Mouse (Mus musculus) heart, postnatal 0 days (tissue): ENCODE measurements at regions not wholly inside any gene's neighbourhood (a gene's known extent, or its start where the extent isn't known, plus 50 kb on each side); places are given as distances from the start of the nearest gene placed in this dataset.

ENCODE experiments used
- ATAC-seq: fragments of 200-750 bp; cut with Nextera tagmentation; 2 replicates; pipeline ENCODE4 v1.8.0; 2017; ENCODE audit warnings: low read depth, moderate number of reproducible peaks, moderate library complexity; ENCODE audit not compliant: insufficient read depth
- DNase-seq: peaks from one replicate; pipeline ENCODE4 v3.0.0-alpha.2; 2016; ENCODE audit warnings: low spot score
- H3K27ac ChIP-seq: fragments of 300-500 bp; sonication (generic); 2 replicates; pipeline ENCODE4 v1.5.1; 2014; ENCODE audit warnings: low read depth, mild to moderate bottlenecking
- H3K27me3 ChIP-seq: fragments of 300-500 bp; sonication (generic); 2 replicates; pipeline ENCODE4 v1.6.1; 2014; ENCODE audit warnings: low read length, mixed read lengths; ENCODE audit not compliant: control insufficient read depth, insufficient read depth
- H3K36me3 ChIP-seq: fragments of 300-500 bp; sonication (generic); replicated peaks from 2 replicates; pipeline ENCODE4 v1.6.1; 2014; ENCODE audit warnings: low read length, mixed read lengths; ENCODE audit not compliant: control insufficient read depth, insufficient read depth
- H3K4me1 ChIP-seq: fragments of 300-500 bp; sonication (generic); 2 replicates; pipeline ENCODE4 v1.6.1; 2014; ENCODE audit warnings: antibody characterized with exemption; ENCODE audit not compliant: control insufficient read depth, insufficient read depth
- H3K4me2 ChIP-seq: fragments of 300-500 bp; sonication (generic); 2 replicates; pipeline ENCODE4 v1.6.1; 2014; ENCODE audit warnings: low read depth, mild to moderate bottlenecking, low read length, moderate library complexity
- H3K4me3 ChIP-seq: fragments of 300-500 bp; sonication (generic); 2 replicates; pipeline ENCODE4 v1.5.1; 2014; ENCODE audit warnings: low read depth, low read length
- H3K9ac ChIP-seq: fragments of 300-500 bp; sonication (generic); replicated peaks from 2 replicates; pipeline ENCODE4 v1.6.1; 2014; ENCODE audit warnings: low read depth, low read length, mixed read lengths
- H3K9me3 ChIP-seq: fragments of 300-500 bp; sonication (generic); replicated peaks from 2 replicates; pipeline ENCODE4 v1.6.1; 2016; ENCODE audit warnings: low read length; ENCODE audit not compliant: control insufficient read depth
- CTCF ChIP-seq: IDR thresholded peaks from 2 replicates; pipeline ENCODE4 v1.5.1; 2016; ENCODE audit warnings: antibody characterized with exemption, control low read depth, low read depth
- EP300 ChIP-seq: IDR thresholded peaks from 2 replicates; pipeline ENCODE4 v1.6.1; 2016; ENCODE audit warnings: antibody characterized with exemption, low read depth
- WGBS: fragments of 180-500 bp; shearing (Covaris S2); extraction: QIAGEN DNeasy Blood & Tissue Kit; methylation state at CpG from one replicate; pipeline ENCODE4 v1.1.7; 2014; 5-methylcytosine and 5-hydroxymethylcytosine counted together

DNA sequence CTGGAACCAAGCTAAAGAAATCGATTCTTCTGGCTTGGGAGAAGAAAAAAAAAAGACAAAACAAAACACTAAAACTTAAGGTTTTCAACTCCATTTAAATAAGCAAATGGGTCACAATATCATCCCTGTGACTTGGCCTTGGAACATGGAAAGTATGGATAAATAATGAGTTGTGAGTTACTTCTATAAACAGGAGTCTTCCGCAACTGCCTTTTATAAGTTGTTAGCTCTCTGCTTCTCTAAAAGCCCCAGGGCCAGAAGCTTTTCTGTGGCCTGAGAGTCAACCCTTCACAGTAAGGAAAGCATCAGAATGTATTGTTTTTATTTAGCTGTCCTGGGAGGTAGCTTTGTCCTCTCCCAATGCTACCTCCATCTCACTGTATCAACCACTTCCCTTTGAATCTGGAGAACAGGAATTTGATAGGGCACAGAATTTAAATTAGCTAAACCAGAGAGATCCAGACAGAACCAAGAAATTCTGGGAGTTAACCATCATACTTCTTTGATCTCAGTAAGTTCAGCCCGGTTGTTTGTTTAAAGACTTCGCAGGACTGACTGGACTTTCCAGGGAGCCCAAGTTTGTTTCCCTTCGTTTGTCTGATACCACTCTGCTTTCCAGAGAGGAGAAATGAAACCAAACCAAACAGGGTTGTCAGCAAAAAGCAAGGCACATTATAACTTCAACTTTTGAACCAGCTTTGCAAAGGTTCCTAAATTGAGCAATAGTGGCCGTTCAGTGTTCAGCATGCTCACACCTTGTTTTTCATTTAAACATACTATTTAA lies 178.7 kb upstream of the Gas1 start:
- Histone ChIP-seq H3K27me3 (no peaks in the 10 kb centered on the region), H3K27ac (no peak overlapping the region), H3K9me3 (no peaks in the 10 kb centered on the region), H3K4me3 (no peak overlapping the region), H3K36me3 (no peaks in the 10 kb centered on the region), H3K4me2 (no peak overlapping the region), H3K9ac (no peak overlapping the region), H3K4me1 (no peaks in the 10 kb centered on the region)
- WGBS = 71% methylated on average over 6 of the region's 6 CpGs
- TF ChIP-seq EP300 = no peak
- ATAC-seq (no peak), DNase-seq (no peak)

DNA sequence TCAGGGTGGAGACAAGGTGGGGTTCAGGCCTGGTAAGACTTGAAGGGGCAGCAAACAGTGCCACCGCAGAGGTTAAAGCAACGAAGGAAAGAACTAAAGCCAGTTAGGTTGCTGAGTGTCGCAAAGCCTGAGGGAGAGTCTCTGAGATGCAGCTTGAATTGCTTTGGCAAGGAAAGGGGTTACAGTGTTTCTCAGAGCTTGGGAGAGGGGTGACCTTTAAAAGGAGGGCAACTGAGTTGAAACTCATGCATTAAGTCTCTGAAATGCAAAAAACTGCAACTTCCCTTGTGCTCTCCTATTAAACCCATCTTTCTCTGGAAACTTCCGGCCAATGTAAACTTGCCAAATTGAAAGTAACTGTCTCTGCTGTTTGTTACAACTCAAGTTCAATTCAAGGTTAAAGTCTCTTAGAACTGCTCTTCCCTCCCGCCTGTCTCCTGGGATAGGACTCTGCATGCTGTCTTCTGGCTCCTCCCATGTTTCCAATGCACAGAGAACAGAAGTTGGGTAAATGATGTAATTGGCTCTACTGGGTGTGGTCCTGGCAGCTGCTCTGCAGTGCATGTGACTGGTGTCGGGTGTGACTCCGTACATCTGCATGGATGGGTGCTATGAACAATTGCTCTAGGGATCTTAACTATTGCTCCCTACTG lies 181.4 kb upstream of the Gas1 start:
- no peak overlapping the region for H3K4me2 ChIP-seq
- no peak overlapping the region for H3K4me3 ChIP-seq
- TF ChIP-seq EP300 = no peak
- no peak for TF ChIP-seq CTCF
- H3K4me1 ChIP-seq = no peaks in the 10 kb centered on the region
- peak; percentile 55; the same call in 1 of the 2 replicates for ATAC-seq
- no peaks in the 10 kb centered on the region for H3K9me3 ChIP-seq
- 0 out of 2 replicates have a peak overlapping the region, but pooled peaks have one; percentile 2 for H3K27ac ChIP-seq
- H3K27me3 ChIP-seq = no peaks in the 10 kb centered on the region
- 52% methylated on average over 7 of the region's 7 CpGs for WGBS
- H3K9ac ChIP-seq = no peak overlapping the region
- peak; percentile 50 for DNase-seq
- no peaks in the 10 kb centered on the region for H3K36me3 ChIP-seq

DNA sequence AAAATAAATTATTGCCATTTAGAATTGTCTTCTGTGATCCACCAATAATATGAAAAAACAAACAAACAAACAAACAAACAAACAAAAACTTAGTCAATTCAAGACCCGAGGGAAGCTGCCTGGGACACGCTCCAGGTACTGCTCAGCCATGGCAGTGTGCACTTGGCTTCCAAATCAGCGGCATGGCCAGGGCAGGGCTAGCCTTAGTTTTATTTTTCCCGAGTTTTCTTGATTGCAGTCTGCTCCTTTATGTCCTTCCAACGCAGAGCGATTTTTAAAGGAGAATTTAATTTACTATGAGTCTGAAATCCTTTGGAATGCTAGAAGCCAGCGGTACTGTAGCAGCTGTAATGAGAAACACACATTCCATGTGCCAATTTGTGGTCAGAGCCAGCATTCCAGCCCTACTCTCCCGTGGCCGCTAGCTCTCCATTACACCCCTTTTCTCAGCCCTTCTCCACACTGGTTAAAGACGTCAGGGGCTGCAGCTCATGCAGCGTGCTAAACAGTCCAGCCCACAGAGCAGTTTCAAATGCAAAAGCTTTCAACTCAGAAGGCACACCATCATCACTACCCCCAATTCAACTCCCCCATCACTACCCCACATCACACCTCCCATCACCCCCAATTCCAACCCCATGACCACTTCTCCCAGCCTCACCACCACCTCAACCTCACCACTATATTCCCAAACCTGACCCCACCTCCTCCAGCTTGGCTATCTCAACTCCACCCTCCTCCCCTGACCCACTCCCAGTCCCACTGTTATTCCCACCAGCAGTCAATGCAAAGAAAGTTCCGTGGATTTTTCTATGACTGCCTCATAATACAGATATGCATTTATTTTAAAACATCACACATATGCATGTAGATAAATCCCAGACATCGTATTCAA lies 187.9 kb upstream of the Gas1 start:
- DNase-seq (no peak), ATAC-seq (no peak)
- no peak overlapping the region for H3K4me3 ChIP-seq
- TF ChIP-seq CTCF = no peak
- no peak for TF ChIP-seq EP300
- 50% methylated on average over 13 of the region's 13 CpGs for WGBS
- no peak overlapping the region for H3K9ac ChIP-seq
- H3K4me1 ChIP-seq = no peaks in the 10 kb centered on the region
- no peak overlapping the region for H3K27ac ChIP-seq
- no peaks in the 10 kb centered on the region for H3K27me3 ChIP-seq
- H3K9me3 ChIP-seq = no peaks in the 10 kb centered on the region
- H3K36me3 ChIP-seq = no peaks in the 10 kb centered on the region
- no peak overlapping the region for H3K4me2 ChIP-seq

DNA sequence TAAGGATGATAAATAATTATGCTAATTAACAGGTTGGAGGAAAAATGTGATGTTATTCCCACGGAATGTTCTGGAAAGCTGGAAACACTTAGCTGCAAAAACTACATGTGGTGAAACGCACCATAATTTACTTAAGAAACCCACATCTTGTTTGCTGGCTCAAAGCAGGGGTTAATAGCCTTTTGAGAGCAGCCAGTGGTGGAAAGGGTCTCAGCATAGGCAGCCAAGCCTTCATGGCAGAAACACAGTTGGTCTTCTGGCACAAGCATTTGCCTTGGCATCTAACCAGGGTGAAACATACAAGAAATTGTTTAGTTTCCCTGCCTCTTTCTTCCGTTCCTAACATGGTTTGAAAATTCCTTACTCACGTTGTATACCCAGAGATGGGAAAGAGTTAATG lies 192.1 kb upstream of the Gas1 start:
- DNase-seq (no peak), ATAC-seq (no peak)
- no peak overlapping the region for H3K4me2 ChIP-seq
- H3K27me3 ChIP-seq = no peaks in the 10 kb centered on the region
- H3K36me3 ChIP-seq = no peaks in the 10 kb centered on the region
- no peak for TF ChIP-seq CTCF
- no peak for TF ChIP-seq EP300
- H3K4me3 ChIP-seq = no peak overlapping the region
- H3K9me3 ChIP-seq = no peaks in the 10 kb centered on the region
- no peaks in the 10 kb centered on the region for H3K4me1 ChIP-seq
- H3K9ac ChIP-seq = no peak overlapping the region
- no peak overlapping the region for H3K27ac ChIP-seq
- WGBS = 76% methylated on average over 4 of the region's 4 CpGs

DNA sequence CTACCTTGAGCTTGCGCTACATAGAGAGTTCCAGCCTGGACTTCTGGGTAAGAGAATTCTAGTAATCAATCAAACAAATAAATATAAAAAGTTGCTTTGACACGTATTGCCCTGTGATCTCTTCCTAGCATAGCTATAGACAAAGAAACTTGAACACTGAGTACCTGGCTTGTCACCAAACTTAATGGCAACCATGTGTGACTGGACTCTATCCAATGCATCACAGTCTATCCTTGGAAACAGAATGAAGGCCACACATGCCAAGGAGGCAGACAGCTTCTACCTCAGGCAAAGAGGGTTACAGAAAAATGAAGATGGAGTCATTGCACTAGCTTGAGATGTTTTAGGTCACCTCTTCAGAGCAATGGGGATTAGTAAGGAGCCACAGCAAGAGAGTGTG lies 194.5 kb upstream of the Gas1 start:
- WGBS = 71% methylated on average over 2 of the region's 2 CpGs
- ATAC-seq (no peak), DNase-seq (no peak)
- no peaks in the 10 kb centered on the region for H3K36me3 ChIP-seq
- no peaks in the 10 kb centered on the region for H3K27me3 ChIP-seq
- H3K9me3 ChIP-seq = no peaks in the 10 kb centered on the region
- no peak overlapping the region for H3K4me2 ChIP-seq
- H3K27ac ChIP-seq = no peak overlapping the region
- no peaks in the 10 kb centered on the region for H3K4me1 ChIP-seq
- H3K4me3 ChIP-seq = no peak overlapping the region
- TF ChIP-seq CTCF (no peak), EP300 (no peak)
- H3K9ac ChIP-seq = no peak overlapping the region
